Mouse (Mus musculus): Measurements from ENCODE around the gene Fam187b.

DNA sequence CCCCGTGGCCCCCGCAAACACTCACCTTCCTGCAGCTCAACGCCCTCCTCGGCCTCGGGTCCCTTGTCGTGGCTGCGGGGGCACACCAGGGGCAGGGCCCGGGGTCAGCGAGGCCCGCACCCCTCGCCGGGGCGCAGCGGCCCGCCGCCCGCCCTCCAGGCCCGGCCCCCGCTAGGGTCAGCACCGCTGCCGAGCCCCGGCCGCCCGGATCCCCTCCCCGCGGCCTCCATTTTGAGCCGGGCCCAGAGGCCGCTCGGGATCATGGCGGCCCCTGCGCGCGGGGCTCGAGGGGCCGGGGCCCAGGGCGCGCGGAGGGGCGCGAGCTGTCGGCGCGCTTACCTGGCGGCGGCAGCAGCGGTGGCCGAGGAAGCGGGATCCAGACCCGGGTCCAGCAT is 17.2 kb upstream of the Fam187b start:
- TF ChIP-seq CTCF (conservative IDR thresholded peaks at IDR 0.05 in 1 of 2, IDR thresholded peaks at IDR 0.05 in 1 of 2; ENCODE audit: low read depth in 2 of 2, low read length in 2 of 2): no peak
- no peak for TF ChIP-seq EP300 (IDR thresholded peaks at IDR 0.05; ENCODE audit: low read length)
- TF ChIP-seq ZC3H11A (IDR thresholded peaks at IDR 0.05; ENCODE audit: low read depth, low read length): no peak
- TF ChIP-seq POLR2A (IDR thresholded peaks at IDR 0.05; ENCODE audit: low read depth, low read length): no peak
- no peak for TF ChIP-seq HCFC1 (IDR thresholded peaks at IDR 0.05; ENCODE audit: low read depth, low read length)
- TF ChIP-seq JUND (conservative IDR thresholded peaks at IDR 0.05; ENCODE audit: low read depth, low read length): no peak
- TF ChIP-seq BHLHE40 (IDR thresholded peaks at IDR 0.05; ENCODE audit: low read depth, low read length): no peak
- TF ChIP-seq RAD21 (IDR thresholded peaks at IDR 0.05; ENCODE audit: low read depth, low read length): no peak
- no peak for TF ChIP-seq GABPA (IDR thresholded peaks at IDR 0.05; ENCODE audit: insufficient replicate concordance, low read depth, low read length)
- no peak for TF ChIP-seq CHD2 (IDR thresholded peaks at IDR 0.05; ENCODE audit: low read length)
- no peak for TF ChIP-seq SMC3 (IDR thresholded peaks at IDR 0.05; ENCODE audit: low read depth, low read length)
- TF ChIP-seq ZMIZ1 (IDR thresholded peaks at IDR 0.05; ENCODE audit: low read depth, low read length): no peak
- TF ChIP-seq NELFE (IDR thresholded peaks at IDR 0.05; ENCODE audit: low read depth, low read length): no peak
- no peak for TF ChIP-seq RCOR1 (conservative IDR thresholded peaks at IDR 0.05; ENCODE audit: low read depth, low read length)

All from CH12.LX (cell line).